22 mouse cellular contexts compared by ENCODE assay signal in the genomic region with DNA sequence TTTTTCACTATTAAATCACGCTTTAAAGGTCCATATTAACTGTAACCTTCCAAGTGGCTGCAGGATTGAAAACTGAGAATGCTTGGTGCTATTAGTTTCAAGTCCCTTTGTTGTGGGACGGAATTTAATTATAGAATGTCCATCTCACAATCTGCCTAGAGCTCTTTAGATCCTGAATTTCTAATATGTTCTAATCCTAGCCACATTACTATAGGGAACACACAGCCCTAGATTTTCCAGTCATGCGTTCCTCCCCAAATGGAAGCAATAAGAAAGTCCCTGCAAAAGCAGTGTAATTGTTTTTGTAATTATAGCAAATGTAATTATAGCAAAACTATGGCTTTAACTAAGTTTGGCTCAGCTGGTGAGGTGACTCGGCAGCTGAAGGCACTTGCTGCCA.
DNase-seq lines count a peak whose midpoint lies in the region; ATAC-seq and TF ChIP-seq lines count a peak whose summit lies in the region.
"Had no signal": no experiment of that assay in that cellular context is flagged by ENCODE, and none has a peak within 500 bp of the region (broad histone marks: within the 10 kb centered on the region; RNA-seq: fewer than 3 reads in every experiment).

No protein-coding gene starts in this region.

- no peak overlapping the region for H3K4me2 ChIP-seq in embryonic facial prominence, embryonic 11.5 days (ENCODE audit: low read depth, low read length)
- no peak overlapping the region for H3K4me2 ChIP-seq in hindbrain, postnatal 0 days (ENCODE audit: low read depth, low read length)
- no peak overlapping the region for H3K4me2 ChIP-seq in midbrain, postnatal 0 days (ENCODE audit: low read depth, low read length, poor library complexity, severe bottlenecking)
- no peak overlapping the region for H3K4me2 ChIP-seq in midbrain, embryonic 15.5 days
- H3K4me2 ChIP-seq: heart, embryonic 13.5 days; hindbrain, embryonic 14.5 days had no signal

- 48% methylated on average over 4 of the region's 4 CpGs for WGBS in embryonic facial prominence, embryonic 11.5 days
- 66% methylated on average over 4 of the region's 4 CpGs for WGBS in embryonic facial prominence, embryonic 10.5 days
- 66% methylated on average over 4 of the region's 4 CpGs for WGBS in hindbrain, postnatal 0 days
- 86% methylated on average over 4 of the region's 4 CpGs for WGBS in hindbrain, embryonic 10.5 days
- 53% methylated on average over 4 of the region's 4 CpGs for WGBS in midbrain, postnatal 0 days
- 53% methylated on average over 4 of the region's 4 CpGs for WGBS in midbrain, embryonic 15.5 days

- TF ChIP-seq CTCF in hindbrain, postnatal 0 days (IDR thresholded peaks at IDR 0.05; ENCODE audit: low read depth) = no peak
- TF ChIP-seq CTCF in midbrain, postnatal 0 days (IDR thresholded peaks at IDR 0.05) = no peak

- no peak overlapping the region for H3K9ac ChIP-seq in embryonic facial prominence, embryonic 11.5 days (replicated peaks; ENCODE audit: low read length)
- H3K9ac ChIP-seq in hindbrain, postnatal 0 days (replicated peaks; ENCODE audit: low read length) = no peak overlapping the region
- H3K9ac ChIP-seq in midbrain, postnatal 0 days (replicated peaks; ENCODE audit: low read length, poor library complexity, severe bottlenecking) = no peak overlapping the region
- H3K9ac ChIP-seq in midbrain, embryonic 15.5 days = no peak overlapping the region
- H3K9ac ChIP-seq: heart, embryonic 13.5 days; hindbrain, embryonic 14.5 days had no signal

- peak; percentile 47 for DNase-seq in embryonic facial prominence, embryonic 11.5 days (ENCODE audit: low spot score)
- DNase-seq in embryonic facial prominence, embryonic 10.5 days (ENCODE audit: low spot score) = no peak
- DNase-seq in hindbrain, postnatal 0 days (ENCODE audit: low spot score) = no peak
- DNase-seq in hindbrain, embryonic 10.5 days (ENCODE audit: low spot score) = no peak
- DNase-seq in midbrain, postnatal 0 days (ENCODE audit: low spot score) = peak; percentile 16
- no peak for DNase-seq in layer of hippocampus, adult 9-11 months
- DNase-seq: adrenal gland, adult 8-10 months; adrenal gland, postnatal 36 days; B cell, adult 2 months; cerebellum, adult 11-12 months; cerebellum, adult 9-10 months; cerebellum, postnatal 25 days; gastrocnemius, adult 2 months; gastrocnemius, postnatal 25 days; heart, postnatal 36 days; kidney, adult 11 months had no signal

- no peaks in the 10 kb centered on the region for H3K36me3 ChIP-seq in embryonic facial prominence, embryonic 11.5 days (replicated peaks; ENCODE audit: control insufficient read depth, insufficient read depth, low read depth, low read length)
- no peaks in the 10 kb centered on the region for H3K36me3 ChIP-seq in embryonic facial prominence, embryonic 10.5 days (replicated peaks)
- H3K36me3 ChIP-seq in hindbrain, postnatal 0 days (ENCODE audit: insufficient read depth, low read length) = no peaks in the 10 kb centered on the region
- H3K36me3 ChIP-seq in hindbrain, embryonic 10.5 days = no peaks in the 10 kb centered on the region
- no peaks in the 10 kb centered on the region for H3K36me3 ChIP-seq in midbrain, postnatal 0 days (ENCODE audit: insufficient read depth, low read length)
- no peaks in the 10 kb centered on the region for H3K36me3 ChIP-seq in midbrain, embryonic 15.5 days (replicated peaks)
- H3K36me3 ChIP-seq: G1E; heart, embryonic 13.5 days had no signal

- H3K27me3 ChIP-seq in embryonic facial prominence, embryonic 11.5 days (ENCODE audit: control insufficient read depth, insufficient read depth, low read length) = no peaks in the 10 kb centered on the region
- no peaks in the 10 kb centered on the region for H3K27me3 ChIP-seq in embryonic facial prominence, embryonic 10.5 days (replicated peaks; ENCODE audit: low read depth, poor library complexity, severe bottlenecking)
- H3K27me3 ChIP-seq in hindbrain, postnatal 0 days (ENCODE audit: insufficient read depth, low read length) = no peaks in the 10 kb centered on the region
- no peaks in the 10 kb centered on the region for H3K27me3 ChIP-seq in hindbrain, embryonic 10.5 days (ENCODE audit: insufficient read depth, poor library complexity, severe bottlenecking)
- no peaks in the 10 kb centered on the region for H3K27me3 ChIP-seq in midbrain, postnatal 0 days (ENCODE audit: insufficient read depth, low read length)
- no peaks in the 10 kb centered on the region for H3K27me3 ChIP-seq in midbrain, embryonic 15.5 days (replicated peaks)
- H3K27me3 ChIP-seq: heart, embryonic 13.5 days had no signal

- no peak overlapping the region for H3K4me3 ChIP-seq in embryonic facial prominence, embryonic 11.5 days (ENCODE audit: low read depth, low read length)
- no peak overlapping the region for H3K4me3 ChIP-seq in embryonic facial prominence, embryonic 10.5 days
- H3K4me3 ChIP-seq in hindbrain, postnatal 0 days (ENCODE audit: low read length) = no peak overlapping the region
- no peak overlapping the region for H3K4me3 ChIP-seq in hindbrain, embryonic 10.5 days
- H3K4me3 ChIP-seq in midbrain, postnatal 0 days (ENCODE audit: low read depth, low read length) = no peak overlapping the region
- H3K4me3 ChIP-seq in midbrain, embryonic 15.5 days = no peak overlapping the region
- H3K4me3 ChIP-seq: gastrocnemius, adult 2 months; heart, embryonic 13.5 days had no signal

- no peak overlapping the region for H3K27ac ChIP-seq in embryonic facial prominence, embryonic 11.5 days (replicated peaks; ENCODE audit: low read depth, low read length)
- no peak overlapping the region for H3K27ac ChIP-seq in embryonic facial prominence, embryonic 10.5 days (replicated peaks)
- H3K27ac ChIP-seq in hindbrain, postnatal 0 days = no peak overlapping the region
- H3K27ac ChIP-seq in hindbrain, embryonic 10.5 days = no peak overlapping the region
- no peak overlapping the region for H3K27ac ChIP-seq in midbrain, postnatal 0 days (ENCODE audit: low read depth, low read length)
- no peak overlapping the region for H3K27ac ChIP-seq in midbrain, embryonic 15.5 days
- H3K27ac ChIP-seq: gastrocnemius, adult 2 months; heart, embryonic 13.5 days; hindbrain, embryonic 14.5 days had no signal

- no peak for ATAC-seq in embryonic facial prominence, embryonic 11.5 days (replicated peaks; ENCODE audit: insufficient number of reproducible peaks, low FRiP score, low TSS enrichment, low read depth)
- ATAC-seq in hindbrain, postnatal 0 days = peak; percentile 53; the same call in 1 of the 2 replicates
- ATAC-seq in midbrain, postnatal 0 days (ENCODE audit: low FRiP score) = no peak
- ATAC-seq in midbrain, embryonic 15.5 days (replicated peaks) = no peak
- ATAC-seq: CD4-positive, CD25-positive, alpha-beta regulatory T cell, adult 4 months; forebrain, embryonic 16.5 days had no signal

- H3K9me3 ChIP-seq in embryonic facial prominence, embryonic 11.5 days (replicated peaks; ENCODE audit: control insufficient read depth, low read length) = no peaks in the 10 kb centered on the region
- no peaks in the 10 kb centered on the region for H3K9me3 ChIP-seq in embryonic facial prominence, embryonic 10.5 days
- no peaks in the 10 kb centered on the region for H3K9me3 ChIP-seq in hindbrain, postnatal 0 days (ENCODE audit: low read length)
- no peaks in the 10 kb centered on the region for H3K9me3 ChIP-seq in hindbrain, embryonic 10.5 days
- no peaks in the 10 kb centered on the region for H3K9me3 ChIP-seq in midbrain, postnatal 0 days (ENCODE audit: low read length)
- H3K9me3 ChIP-seq in midbrain, embryonic 15.5 days = no peaks in the 10 kb centered on the region
- H3K9me3 ChIP-seq: heart, embryonic 13.5 days had no signal

- no peaks in the 10 kb centered on the region; the same call in 1 of the 2 replicates for H3K4me1 ChIP-seq in embryonic facial prominence, embryonic 11.5 days (ENCODE audit: control insufficient read depth, insufficient read depth, low read length)
- H3K4me1 ChIP-seq in embryonic facial prominence, embryonic 10.5 days = 0 out of 2 replicates have a peak, but pooled peaks cover 8% of the 10 kb centered on the region
- no peaks in the 10 kb centered on the region for H3K4me1 ChIP-seq in hindbrain, postnatal 0 days (ENCODE audit: insufficient read depth, low read length)
- no peaks in the 10 kb centered on the region for H3K4me1 ChIP-seq in hindbrain, embryonic 10.5 days (replicated peaks)
- no peaks in the 10 kb centered on the region for H3K4me1 ChIP-seq in midbrain, postnatal 0 days (ENCODE audit: insufficient read depth, low read length)
- no peaks in the 10 kb centered on the region for H3K4me1 ChIP-seq in midbrain, embryonic 15.5 days
- H3K4me1 ChIP-seq: heart, embryonic 13.5 days had no signal

Comparison
In these comparisons a context has a peak if more than half of its experiments do, and no peak if none do; other contexts are left out.
1. DNase-seq: peak in embryonic facial prominence, embryonic 11.5 days (single experiment) and midbrain, postnatal 0 days (single experiment); none in embryonic facial prominence, embryonic 10.5 days (single experiment), hindbrain, postnatal 0 days (single experiment), hindbrain, embryonic 10.5 days (single experiment) and layer of hippocampus, adult 9-11 months (single experiment).